Mouse (Mus musculus): ENCODE data around the gene Pank2.
"Not testable (repeated sequence)": the region's sequence is repeated elsewhere in the genome, so short reads cannot be mapped to it uniquely, and the experiment has no call there.

Pank2 gene

DNA sequence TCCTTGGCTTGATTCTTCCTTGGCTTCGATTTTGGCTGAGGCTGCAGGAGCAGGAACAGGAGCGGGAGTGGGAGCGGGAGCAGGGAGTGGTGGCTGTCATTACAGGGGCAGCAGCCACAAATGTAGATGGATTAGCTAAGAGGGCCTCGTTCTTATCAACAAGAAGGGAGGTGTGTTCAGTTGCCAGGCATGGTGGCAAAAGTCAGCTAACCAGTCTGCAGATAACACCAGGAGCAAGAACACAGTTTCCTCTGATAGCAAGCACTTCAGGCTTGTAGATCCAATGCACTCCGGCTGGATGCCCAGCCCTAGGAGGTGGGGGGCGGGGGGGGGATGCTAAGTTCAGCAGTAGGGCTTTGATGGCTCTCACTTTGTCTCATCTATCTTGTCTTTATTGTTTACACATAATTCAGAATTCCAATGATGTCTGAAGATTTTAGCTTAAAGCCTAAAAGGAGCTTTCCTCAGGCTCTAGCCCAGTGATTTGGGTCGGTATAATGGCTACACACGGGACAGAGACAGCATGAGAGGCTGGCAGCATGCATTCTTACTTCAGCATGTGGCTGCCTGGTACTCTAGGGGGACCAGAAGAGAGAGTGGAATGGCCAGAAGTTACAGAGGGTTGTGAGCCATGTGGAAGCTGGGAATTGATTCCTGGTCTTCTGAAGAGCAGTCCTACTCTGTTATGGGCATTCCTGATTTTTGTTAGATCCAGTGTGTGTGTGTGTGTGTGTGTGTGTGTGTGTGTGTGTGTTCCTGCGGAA is 1.6 kb upstream of the Pank2 start:
- DNase-seq (ENCODE audit: low spot score): no peak

DNA sequence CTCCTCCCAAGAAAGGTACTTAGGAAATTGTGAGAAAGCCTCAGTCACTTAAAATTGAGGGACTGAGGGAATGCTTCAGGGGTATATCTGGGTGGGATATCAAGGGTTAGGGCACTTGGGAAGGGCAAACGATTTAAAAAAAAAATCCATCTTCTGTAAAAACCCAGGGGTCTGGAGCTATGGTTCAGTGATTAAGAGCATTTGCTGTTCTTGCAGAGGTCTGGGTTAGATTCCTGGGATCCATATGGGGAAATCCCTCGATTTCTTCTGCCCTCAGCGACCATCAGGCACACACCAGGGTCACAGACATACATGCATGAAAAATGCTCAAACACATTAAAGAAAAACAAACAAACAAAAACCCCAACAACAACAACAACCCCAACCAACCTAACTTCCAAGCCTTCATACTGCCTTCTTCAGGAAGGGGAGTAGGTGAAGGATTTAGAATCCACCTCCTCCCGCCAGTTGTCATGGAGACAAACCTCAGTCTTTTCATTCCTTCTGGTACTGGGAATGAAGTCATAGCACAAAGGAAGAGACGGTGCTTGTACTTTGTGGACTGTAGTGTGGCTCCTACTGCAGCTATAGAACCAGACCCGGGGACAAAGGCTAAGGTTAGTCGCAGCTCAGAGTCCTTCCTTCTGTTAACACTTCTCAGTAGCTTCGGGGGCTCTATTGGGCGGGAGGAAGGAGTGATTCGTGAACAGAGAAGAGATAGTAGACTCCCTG is 648 bp upstream of the Pank2 start:
- DNase-seq (ENCODE audit: low spot score): no peak

DNA sequence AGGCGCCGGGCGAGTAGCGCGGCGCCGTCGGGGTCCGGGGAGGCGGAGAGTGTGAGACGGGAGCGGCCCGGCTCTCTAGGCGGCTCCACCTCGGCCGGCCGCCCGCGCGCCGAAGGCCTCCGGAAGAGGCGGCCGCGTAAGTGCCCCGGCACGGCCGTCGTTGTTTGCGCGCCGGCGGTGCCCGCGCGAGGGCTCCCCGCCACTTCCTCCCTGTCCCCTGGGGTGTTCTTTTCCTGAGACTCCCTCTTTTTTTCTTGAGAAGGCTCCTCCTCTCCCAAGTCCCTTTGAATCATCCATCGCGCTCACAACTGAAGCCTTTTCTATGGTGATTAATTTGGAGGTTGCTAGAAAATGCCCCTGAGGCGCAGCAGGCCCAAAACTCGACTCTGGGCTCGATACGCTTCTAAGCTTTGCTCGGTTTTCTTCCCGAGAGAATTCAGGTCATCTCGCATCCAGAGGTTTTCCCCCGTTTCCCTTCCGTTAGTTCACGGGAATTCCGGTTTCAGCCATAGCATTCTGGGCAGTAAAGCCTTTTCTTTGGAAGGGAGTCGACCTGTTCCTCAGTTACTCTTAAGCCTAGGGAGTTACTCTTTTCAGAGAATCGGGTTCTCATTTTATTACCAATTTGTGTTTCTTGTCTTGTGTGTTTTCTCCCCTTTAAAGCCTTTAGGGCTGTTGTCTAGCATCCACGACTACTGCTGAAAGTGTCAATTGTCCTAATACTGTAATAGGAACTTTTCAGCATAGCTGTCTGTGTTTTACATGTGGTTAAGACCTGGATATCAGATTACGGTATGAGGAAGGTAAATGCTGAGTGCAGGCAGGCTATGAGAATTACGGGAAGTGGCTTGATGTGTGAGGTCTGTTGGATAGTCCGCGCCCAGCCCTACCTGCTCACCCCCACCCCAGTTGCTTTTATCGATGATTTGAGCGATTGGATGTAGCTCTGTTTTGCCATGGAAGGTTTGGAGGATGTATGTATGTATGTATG is 680 bp downstream of the Pank2 start:
- DNase-seq (ENCODE audit: low spot score): no peak

DNA sequence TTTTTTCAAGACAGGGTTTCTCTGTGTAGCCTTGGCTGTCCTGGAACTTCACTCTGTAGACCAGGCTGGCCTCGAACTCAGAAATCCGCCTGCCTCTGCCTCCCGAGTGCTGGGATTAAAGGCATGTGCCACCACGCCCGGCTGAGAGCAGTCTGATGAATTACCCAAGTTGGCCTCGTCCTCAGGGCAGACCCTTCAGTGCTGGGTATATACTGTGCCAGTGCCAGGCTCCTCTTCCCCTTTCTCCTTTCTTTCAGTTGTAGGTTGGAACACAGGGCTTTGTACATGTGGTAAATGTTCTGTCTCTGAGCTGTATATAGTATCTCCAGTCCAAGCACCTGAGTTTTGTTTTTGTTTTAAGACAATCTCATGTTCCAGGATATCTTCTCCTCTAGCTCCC is 1.7 kb downstream of the Pank2 start:
- DNase-seq (ENCODE audit: low spot score): no peak

DNA sequence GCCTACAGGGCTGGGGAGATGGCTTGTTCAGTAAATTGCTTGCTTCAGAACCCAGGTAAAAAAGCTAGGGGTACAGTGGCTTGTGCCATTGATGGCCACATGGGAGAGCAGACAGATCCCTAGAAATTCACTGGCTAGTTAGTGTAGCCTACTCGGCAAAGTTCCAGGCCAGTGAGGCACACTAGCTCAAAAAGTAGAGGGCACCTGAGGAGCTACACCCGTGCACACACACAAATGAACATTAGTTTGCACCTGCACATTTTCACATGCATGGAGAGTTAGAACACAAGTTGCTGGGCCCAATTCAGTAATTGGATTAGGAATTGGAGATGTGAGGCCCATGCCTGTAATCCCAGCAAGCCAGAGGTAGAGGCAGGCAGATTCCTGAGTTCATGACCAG is 2.8 kb downstream of the Pank2 start:
- DNase-seq (ENCODE audit: low spot score): no peak

DNA sequence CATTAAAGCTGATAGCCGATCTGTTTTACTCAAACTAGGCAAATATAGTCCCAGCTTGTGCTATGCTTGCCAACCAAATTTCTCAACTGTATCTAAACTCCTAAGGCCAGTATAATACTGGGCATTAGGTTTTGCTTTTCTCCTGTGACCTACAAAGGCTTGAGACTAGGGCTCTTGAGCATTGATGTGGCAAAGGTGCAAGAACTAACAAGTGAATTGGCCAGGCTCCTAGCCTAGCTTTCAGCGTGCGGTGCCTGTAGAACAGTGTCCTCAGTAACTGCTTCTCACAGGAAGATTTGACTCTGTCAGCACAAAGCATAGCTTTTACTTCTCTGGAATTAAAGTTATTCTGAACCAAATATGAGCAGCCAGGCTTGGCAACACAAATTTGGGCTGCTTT is 13.2 kb downstream of the Pank2 start:
- DNase-seq (ENCODE audit: low spot score): no peak

DNA sequence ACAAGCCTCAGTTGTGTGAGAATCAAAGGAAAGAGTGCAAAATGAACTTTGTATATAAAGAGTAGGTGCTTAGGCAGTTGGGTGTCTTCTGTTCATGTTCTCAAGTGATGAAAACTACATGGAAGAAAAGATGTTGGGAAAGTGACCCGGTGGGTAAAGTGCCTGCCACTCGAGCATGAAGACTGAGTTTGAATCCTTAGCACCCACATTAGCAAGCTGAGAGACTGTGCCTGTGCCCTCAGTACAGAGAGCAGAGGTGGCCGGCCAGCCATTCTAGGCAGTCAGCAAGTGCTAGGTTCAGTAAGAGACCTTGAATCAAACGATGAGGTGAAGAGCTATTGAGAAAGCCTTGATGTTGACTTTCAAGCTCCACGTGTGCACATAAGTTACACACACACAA is 14.4 kb downstream of the Pank2 start:
- DNase-seq (ENCODE audit: low spot score): no peak

DNA sequence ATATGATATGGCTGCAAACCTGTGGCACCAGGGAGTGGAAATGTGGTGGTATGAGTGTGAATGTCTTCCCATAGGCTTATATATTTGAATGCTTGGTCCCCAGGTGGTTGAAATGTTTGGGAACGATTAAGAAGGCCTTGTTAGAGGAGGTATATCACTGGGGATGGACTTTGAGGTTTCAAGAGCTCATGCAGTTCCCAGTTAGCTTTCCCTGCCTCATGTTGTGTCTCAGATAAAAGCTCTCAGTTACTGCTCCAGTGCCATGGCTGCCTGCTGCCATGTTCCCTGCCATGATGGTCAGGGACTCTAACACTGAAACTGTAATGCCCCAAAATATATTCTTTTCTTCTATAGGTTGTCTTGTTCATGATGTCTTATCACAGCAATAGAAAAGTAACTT is 19.3 kb downstream of the Pank2 start:
- no peak for DNase-seq (ENCODE audit: low spot score)

DNA sequence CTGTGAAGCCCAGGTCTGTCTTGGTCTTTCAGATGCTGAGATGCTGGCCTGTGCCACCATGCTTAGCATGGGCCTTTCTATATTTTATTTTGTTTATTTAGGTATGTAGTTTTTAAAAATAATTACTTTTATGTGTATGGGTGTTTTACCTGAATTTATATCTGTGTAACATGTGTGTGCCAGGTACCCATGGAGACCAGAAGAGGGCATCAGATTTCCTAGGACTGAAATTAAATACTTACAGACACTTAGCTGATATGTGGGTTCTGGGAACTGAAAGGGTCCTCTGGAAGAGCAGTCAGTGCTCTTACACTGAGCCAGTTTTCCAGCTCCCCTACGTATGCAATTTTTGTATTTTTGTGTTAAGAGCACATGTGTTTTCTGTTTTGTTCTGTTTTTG is 24.0 kb downstream of the Pank2 start:
- DNase-seq (ENCODE audit: low spot score): no peak

DNA sequence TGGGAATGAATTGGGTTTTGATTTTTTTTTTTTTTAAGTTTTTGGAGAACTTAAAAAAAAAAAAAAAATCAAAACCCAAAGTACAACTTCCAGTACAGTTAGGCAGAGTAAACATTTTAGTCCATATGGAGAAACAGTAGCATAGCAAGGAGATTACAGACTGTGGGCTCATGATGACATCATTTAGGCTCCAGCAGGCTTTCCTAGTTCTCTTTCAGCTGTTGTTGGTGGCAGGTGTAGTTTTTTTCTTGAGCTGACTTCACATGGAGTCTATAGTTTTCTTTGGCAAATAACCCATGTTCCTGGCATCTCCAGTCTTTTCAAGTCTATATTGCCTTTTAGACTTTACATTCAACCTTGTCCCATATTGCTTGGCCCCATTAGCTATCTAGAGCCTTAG is 28.4 kb downstream of the Pank2 start:
- DNase-seq (ENCODE audit: low spot score): no peak

DNA sequence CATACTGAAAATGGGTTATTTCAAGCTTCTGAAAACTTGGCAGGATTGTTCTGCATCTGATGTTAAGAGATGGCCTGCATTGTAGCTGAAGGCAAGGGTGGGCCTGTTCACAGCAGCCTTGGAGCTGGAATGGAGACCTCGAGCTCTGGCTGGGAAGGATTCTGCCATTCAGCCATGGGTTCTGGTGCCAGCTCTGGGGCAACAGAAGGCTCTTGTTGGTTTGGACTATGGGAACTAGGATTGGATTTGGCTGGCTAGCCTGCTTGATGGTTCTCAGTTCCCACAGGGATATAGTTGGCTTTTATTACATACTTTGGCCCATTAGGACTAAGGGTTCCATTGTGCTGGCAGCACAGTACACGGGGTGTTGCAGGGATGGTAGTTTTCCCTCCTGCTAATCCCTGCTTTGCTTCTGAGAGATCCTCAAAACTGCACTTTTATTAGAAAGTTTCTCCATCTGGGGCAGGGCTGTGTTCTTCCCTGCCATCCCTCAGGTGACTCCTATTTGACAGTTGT is 34.5 kb downstream of the Pank2 start:
- no peak for DNase-seq (ENCODE audit: low spot score)

DNA sequence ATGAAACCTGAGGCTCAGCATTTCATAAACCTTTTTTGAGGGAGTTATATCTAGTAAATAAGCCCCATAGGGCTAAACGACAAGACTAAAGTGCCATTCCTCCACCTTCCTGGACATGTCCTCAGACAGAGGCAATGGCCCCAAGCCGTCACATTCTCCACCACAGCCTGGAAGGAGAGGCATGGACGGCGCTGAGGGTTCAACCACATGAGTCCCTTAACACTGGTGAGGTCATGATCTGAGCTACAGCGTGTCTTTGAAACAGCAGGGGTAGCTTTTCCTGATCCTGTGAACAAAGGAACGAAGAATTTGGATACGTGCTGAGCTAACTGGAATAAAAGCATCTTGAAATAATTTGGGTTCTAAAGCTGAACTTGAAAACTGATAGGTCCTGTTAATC is 36.4 kb downstream of the Pank2 start:
- DNase-seq (ENCODE audit: low spot score): not testable (repeated sequence)

DNA sequence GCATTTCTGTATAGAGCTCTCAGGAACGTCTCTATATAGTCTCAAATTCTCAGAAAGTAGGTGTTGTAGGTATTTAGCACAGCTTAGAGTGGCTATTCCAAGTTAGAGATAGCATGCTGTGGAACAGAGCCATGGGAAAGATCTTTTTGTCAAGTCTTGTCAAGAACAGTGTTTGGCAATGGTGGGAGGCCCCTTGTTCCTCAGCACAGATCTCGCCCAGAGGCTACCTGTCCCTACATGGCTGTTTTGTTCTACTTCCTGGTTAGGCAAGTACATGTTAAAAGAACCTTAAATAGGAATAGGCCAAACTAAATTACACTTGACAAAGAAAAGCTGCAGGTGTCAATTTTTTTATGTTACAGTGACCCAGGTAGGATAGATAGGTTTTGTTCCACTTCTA is 38.2 kb downstream of the Pank2 start:
- DNase-seq (ENCODE audit: low spot score): no peak

DNA sequence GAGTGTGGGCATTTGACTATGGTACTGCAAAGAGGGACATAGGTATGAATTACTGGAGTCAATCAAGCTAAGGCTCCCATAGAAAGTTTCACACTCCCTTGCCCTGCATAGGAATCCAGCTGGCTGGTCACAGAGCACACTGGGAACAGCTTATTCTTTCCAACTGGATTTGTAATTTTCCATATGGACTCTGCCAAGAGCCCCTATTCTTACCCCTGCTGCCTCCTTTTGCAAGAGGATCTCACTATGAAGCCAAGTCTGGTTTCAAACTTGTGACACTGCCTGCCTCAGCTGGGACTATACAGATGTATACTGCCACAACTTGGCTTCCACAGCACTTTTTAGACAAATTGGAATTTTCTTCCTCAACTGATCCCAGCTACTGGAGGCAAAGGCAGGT is 39.3 kb downstream of the Pank2 start:
- no peak for DNase-seq (ENCODE audit: low spot score)

DNA sequence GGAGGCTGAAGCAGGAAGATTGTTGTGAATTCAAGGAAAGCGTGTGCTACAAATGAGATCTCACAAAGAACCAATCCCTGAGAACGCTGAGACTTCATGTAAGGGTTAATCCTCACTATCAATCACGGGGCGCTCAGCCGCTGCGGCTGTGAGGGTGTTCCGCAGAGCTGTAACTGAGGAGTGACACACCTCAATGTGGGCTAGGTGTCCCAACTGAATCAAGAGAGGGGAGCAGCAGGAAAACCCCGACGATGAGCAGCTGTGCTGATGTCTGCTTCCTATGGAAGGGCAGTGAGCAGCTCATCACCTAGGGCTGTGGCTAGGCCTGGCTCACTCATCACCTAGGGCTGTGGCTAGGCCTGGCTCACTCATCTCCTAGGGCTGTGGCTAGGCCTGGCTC is 42.2 kb downstream of the Pank2 start:
- no peak for DNase-seq (ENCODE audit: low spot score)

DNA sequence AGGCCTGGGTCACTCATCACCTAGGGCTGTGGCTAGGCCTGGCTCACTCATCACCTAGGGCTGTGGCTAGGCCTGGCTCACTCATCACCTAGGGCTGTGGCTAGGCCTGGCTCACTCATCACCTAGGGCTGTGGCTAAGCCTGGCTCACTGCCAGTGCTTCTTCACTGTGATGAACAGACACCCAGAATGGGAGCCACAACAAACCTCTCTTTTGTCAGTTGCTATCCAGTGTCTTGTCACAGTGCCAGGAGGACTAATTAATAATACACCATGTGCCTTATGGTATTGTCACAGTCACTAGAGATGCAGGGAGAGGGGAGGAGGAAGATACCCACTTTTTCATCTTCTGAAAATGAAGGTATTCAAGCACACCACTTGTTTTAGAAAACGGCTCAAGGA is 42.9 kb downstream of the Pank2 start:
- DNase-seq (ENCODE audit: low spot score): not testable (repeated sequence)

DNA sequence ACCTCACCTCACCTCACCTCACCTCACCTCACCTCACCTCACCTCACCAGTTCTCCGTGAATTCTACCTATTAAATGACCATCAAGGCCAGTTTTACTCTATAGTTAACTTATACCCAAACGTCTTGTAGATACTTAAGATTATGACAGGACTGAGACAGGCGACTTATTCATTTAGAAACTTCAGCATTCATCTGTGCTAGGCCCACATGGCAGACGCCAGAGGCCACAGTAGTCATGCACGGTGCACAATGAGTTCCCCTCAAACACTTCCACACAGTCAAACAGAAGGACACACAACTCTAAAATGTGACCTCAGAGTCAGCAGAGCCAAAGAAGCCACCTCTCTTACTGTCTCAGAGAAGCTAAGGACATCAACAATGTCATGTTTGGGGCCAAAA is 45.1 kb downstream of the Pank2 start:
- DNase-seq (ENCODE audit: low spot score): no peak

DNA sequence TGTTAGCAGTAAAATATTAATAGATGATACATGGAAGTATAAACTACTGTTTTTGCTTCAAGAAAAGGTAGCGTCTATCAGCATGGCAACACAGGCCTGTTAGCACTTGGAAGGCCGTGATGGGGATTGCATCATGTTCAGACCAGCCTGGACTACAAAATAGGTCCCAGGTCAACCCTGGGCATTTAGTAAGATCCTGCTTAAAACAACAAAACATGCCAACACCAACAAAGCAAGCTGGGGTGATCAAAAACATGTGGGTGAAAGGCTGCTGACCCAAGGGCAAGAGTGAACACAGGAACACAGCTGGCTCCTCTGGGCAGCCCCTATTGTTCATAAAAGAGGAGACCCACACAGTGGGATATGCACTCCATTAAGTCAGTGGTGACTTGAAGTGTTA is 45.5 kb downstream of the Pank2 start:
- DNase-seq (ENCODE audit: low spot score): no peak

DNA sequence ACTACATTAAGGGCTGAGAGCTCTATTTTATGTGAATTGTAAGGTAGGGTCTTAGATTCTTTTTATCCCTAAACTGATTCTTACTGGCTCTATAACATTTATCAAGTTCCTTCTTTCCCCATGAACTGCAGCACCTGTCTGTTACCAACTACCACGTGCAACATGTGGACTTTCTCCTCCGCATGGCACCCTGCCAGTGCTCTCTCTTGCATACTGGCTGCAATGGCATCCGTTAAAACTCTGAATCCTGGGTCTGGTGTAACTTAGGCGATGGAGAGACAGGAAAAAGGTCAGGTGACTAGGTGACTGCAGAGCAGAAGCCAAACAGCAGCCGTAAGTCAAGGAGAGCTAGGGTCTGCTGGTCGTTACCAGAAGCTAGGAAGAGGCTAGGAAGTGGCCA is 47.0 kb downstream of the Pank2 start:
- DNase-seq (ENCODE audit: low spot score): no peak

DNA sequence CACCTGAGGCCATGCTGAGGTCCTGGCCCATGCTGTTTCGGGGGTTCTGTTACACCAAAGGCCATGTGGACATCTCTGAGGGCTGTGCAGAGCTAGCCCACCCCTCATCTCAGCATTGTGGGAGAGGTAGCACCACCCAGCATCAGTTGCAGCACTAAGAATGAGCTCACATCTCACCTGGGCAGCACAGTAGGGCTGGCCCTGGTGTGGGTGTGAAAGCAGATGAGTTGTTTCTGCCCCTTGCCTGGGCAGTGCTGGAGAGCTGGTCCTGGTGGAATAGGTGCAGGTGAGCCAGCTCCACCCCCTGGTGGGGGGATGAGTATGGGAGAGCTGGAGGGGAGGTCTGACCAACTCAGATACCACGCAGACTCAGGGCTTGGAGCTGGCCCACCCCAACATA is 53.9 kb downstream of the Pank2 start:
- DNase-seq (ENCODE audit: low spot score): no peak

DNA sequence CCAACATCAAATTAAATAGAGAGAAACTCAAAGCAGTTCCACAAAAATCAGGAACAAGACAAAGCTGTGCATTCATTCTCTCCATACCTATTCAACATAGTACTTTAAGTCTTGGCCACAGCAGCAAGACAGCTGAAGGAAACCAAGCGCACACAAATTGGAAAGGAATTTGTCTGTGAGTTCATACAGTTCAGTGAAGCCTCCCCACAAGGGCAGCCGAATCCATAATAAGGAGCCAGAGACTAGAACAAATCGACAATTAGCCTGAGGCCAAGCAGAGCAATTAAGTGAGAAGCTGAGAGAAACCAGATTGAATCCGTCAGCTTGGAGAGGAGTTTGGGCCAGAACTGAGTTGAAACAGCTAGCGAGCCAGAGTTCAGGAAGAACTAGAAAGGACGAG is 57.1 kb downstream of the Pank2 start:
- DNase-seq (ENCODE audit: low spot score): no peak

DNA sequence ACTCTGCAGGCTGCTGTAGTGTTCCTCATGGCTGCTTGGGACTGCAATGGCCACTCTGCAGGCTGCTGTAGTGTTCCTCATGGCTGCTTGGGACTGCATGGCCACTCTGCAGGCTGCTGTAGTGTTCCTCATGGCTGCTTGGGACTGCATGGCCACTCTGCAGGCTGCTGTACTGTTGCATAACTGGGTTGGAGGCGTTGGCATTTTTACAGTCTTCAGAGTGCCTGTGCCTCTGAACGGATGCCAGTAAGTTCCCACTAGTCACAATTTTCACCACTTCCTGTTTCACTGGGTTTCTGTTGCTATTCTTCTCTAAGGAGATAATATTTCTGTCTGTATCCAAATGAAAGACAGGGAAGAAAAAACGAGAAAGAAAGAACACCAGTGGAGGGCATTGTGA is 58.9 kb downstream of the Pank2 start:
- DNase-seq (ENCODE audit: low spot score): not testable (repeated sequence)

Data from ovary, adult 18-20 months (tissue).